Mouse (Mus musculus) left cerebral cortex, adult 11 months (tissue): ENCODE data around the gene Noc4l.
A peak's percentile ranks its signal among the peaks of the same experiment; 100 is the strongest.

Experiments used
- DNase-seq: peaks from one replicate; pipeline ENCODE4 v3.0.0; 2022; ENCODE audit warnings: low spot score

Noc4l gene

GRCm38 (mm10) chr5:110652719-110653648 is at the start of gene Noc4l, which contains the start of gene Ddx51:
Gene Noc4l, minus strand, starts transcription at chr5:110653417.
Gene Ddx51, plus strand, starts transcription at chr5:110653451.
- peak; percentile 89 for DNase-seq

GRCm38 (mm10) chr5:110698617-110699016 is 45.4 kb upstream of the Noc4l start:
- DNase-seq: no peak

- no peak for DNase-seq
Measured at GRCm38 (mm10) chr5:110682041-110682440, 28.8 kb upstream of the Noc4l start.

- no peak for DNase-seq
Measured at GRCm38 (mm10) chr5:110665486-110666121, 12.4 kb upstream of the Noc4l start.

- DNase-seq: no peak
Measured at GRCm38 (mm10) chr5:110664750-110665269, 11.6 kb upstream of the Noc4l start.

GRCm38 (mm10) chr5:110664041-110664440 is 10.8 kb upstream of the Noc4l start:
- no peak for DNase-seq

GRCm38 (mm10) chr5:110659682-110660081 is 6.5 kb upstream of the Noc4l start:
- DNase-seq: no peak

GRCm38 (mm10) chr5:110653686-110654085 is 469 bp upstream of the Noc4l start:
- no peak for DNase-seq

GRCm38 (mm10) chr5:110646377-110646776 is 6.8 kb downstream of the Noc4l start:
- DNase-seq: no peak

- DNase-seq: peak; percentile 67
Measured at GRCm38 (mm10) chr5:110639459-110639858, 13.8 kb downstream of the Noc4l start.

GRCm38 (mm10) chr5:110638306-110639074 is 14.7 kb downstream of the Noc4l start:
- DNase-seq: no peak

GRCm38 (mm10) chr5:110635951-110636707 is 17.1 kb downstream of the Noc4l start:
- DNase-seq: no peak

- no peak for DNase-seq
Measured at GRCm38 (mm10) chr5:110629525-110630120, 23.6 kb downstream of the Noc4l start.

GRCm38 (mm10) chr5:110628156-110628555 is 25.1 kb downstream of the Noc4l start:
- DNase-seq: no peak

- DNase-seq: no peak
Measured at GRCm38 (mm10) chr5:110627351-110627750, 25.9 kb downstream of the Noc4l start.

GRCm38 (mm10) chr5:110624319-110624718 is 28.9 kb downstream of the Noc4l start:
- no peak for DNase-seq

GRCm38 (mm10) chr5:110619226-110619625 is 34.0 kb downstream of the Noc4l start:
- DNase-seq: no peak

- no peak for DNase-seq
Measured at GRCm38 (mm10) chr5:110611435-110612158, 41.6 kb downstream of the Noc4l start.

GRCm38 (mm10) chr5:110610484-110610883 is 42.7 kb downstream of the Noc4l start:
- no peak for DNase-seq

- DNase-seq: no peak
Measured at GRCm38 (mm10) chr5:110609868-110610267, 43.3 kb downstream of the Noc4l start.
